Mouse (Mus musculus): ENCODE results near the gene Golt1a.

GRCm38 (mm10) chr1:133362103-133362502 is 52.5 kb downstream of the Golt1a start:
- TF ChIP-seq CTCF (IDR thresholded peaks at IDR 0.05; ENCODE audit: extremely low read depth, insufficient read length, insufficient replicate concordance, low read depth, low read length) (no peak), POLR2A (IDR thresholded peaks at IDR 0.05; ENCODE audit: low read depth, low read length) (no peak)
